Comparison of ENCODE assay signal across 8 mouse cellular contexts in the genomic region with DNA sequence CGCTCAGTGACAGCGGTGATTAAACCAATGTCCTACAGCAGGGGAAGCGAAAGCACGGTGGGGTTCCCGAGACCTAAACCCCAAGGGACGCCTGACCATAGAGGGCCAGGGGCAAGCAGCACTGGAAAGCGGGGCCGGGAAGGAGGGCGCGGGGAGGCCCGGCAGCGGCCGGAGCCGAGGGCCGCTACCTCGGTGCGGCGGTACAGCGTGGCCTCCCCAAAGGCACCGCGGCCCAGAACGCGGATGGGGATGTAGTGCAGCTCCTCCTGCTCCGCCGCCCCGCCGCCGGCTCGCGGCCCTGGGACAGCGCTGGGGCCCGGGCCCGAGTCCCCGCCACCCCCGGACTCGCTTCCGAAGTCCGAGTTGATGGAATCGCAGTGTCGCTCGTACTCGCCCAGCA. TPM values are rescaled to one million over a fixed set of nuclear protein-coding genes. Genes with fewer than 3 reads are reported as not detected.
A peak's percentile ranks its signal among the peaks of the same experiment; 100 is the strongest.
DNase-seq lines count a peak whose midpoint lies in the region; ATAC-seq and TF ChIP-seq lines count a peak whose summit lies in the region.

No protein-coding gene starts in this region.

- H3K4me1 ChIP-seq in heart, embryonic 12.5 days (replicated peaks), result peaks cover 27% of the 10 kb centered on the region
- H3K4me1 ChIP-seq in ES-Bruce4 (ENCODE audit: control insufficient read depth, insufficient read depth, low read length), result no peaks in the 10 kb centered on the region
- peaks cover 18% of the 10 kb centered on the region for H3K4me1 ChIP-seq in forebrain, embryonic 10.5 days
- H3K4me1 ChIP-seq in limb, embryonic 15.5 days, result peaks cover 22% of the 10 kb centered on the region
- H3K4me1 ChIP-seq in stomach, embryonic 14.5 days (ENCODE audit: control insufficient read depth, insufficient read depth, low read length), result peaks cover 9% of the 10 kb centered on the region; the same call in 1 of the 2 replicates

- peak overlapping the region; percentile 95 for H3K27ac ChIP-seq in heart, embryonic 12.5 days (ENCODE audit: poor library complexity, severe bottlenecking)
- H3K27ac ChIP-seq in ES-Bruce4 (ENCODE audit: insufficient read depth, low read length), result no peak overlapping the region
- H3K27ac ChIP-seq in forebrain, embryonic 10.5 days, result peak overlapping the region; percentile 96
- H3K27ac ChIP-seq in limb, embryonic 15.5 days, result peak overlapping the region; percentile 93
- H3K27ac ChIP-seq in stomach, embryonic 14.5 days (ENCODE audit: low read length), result peak overlapping the region; percentile 88

- no peaks in the 10 kb centered on the region for H3K27me3 ChIP-seq in heart, embryonic 12.5 days (replicated peaks)
- no peaks in the 10 kb centered on the region for H3K27me3 ChIP-seq in ES-Bruce4 (ENCODE audit: control insufficient read depth, insufficient read depth, low read length, poor library complexity, severe bottlenecking)
- H3K27me3 ChIP-seq in forebrain, embryonic 10.5 days (ENCODE audit: poor library complexity, severe bottlenecking), result no peaks in the 10 kb centered on the region
- H3K27me3 ChIP-seq in limb, embryonic 15.5 days, result no peaks in the 10 kb centered on the region
- H3K27me3 ChIP-seq in stomach, embryonic 14.5 days (ENCODE audit: control insufficient read depth, insufficient read depth, low read length), result no peaks in the 10 kb centered on the region

- no peak for DNase-seq in heart, adult 18-20 months
- DNase-seq in forebrain, embryonic 10.5 days (ENCODE audit: extremely low spot score, low spot score), result no peak
- DNase-seq in thymus, postnatal 0 days (ENCODE audit: low spot score), result no peak
- no peak for DNase-seq in layer of hippocampus, adult 8-10 months (ENCODE audit: low spot score in 2 of 2)

- peak overlapping the region; percentile 91 for H3K4me3 ChIP-seq in heart, embryonic 12.5 days
- peak overlapping the region; percentile 81 for H3K4me3 ChIP-seq in ES-Bruce4 (ENCODE audit: low read depth, low read length)
- peak overlapping the region; percentile 82 for H3K4me3 ChIP-seq in forebrain, embryonic 10.5 days
- peak overlapping the region; percentile 97 for H3K4me3 ChIP-seq in limb, embryonic 15.5 days
- peak overlapping the region; percentile 99 for H3K4me3 ChIP-seq in stomach, embryonic 14.5 days (ENCODE audit: low read depth, low read length)

- H3K9me3 ChIP-seq in heart, embryonic 12.5 days (replicated peaks), result no peaks in the 10 kb centered on the region
- no peaks in the 10 kb centered on the region for H3K9me3 ChIP-seq in ES-Bruce4 (replicated peaks; ENCODE audit: control insufficient read depth, insufficient read depth, low read length, poor library complexity, severe bottlenecking)
- H3K9me3 ChIP-seq in forebrain, embryonic 10.5 days, result no peaks in the 10 kb centered on the region
- H3K9me3 ChIP-seq in limb, embryonic 15.5 days, result no peaks in the 10 kb centered on the region
- no peaks in the 10 kb centered on the region for H3K9me3 ChIP-seq in stomach, embryonic 14.5 days (ENCODE audit: control insufficient read depth, low read depth, low read length)

- peak overlapping the region; percentile 99 for H3K9ac ChIP-seq in heart, embryonic 12.5 days
- H3K9ac ChIP-seq in ES-Bruce4 (ENCODE audit: low read depth, poor library complexity, severe bottlenecking), result peak overlapping the region; percentile 97
- peak overlapping the region; percentile 97 for H3K9ac ChIP-seq in limb, embryonic 15.5 days
- H3K9ac ChIP-seq in stomach, embryonic 14.5 days (replicated peaks; ENCODE audit: low read depth, low read length), result peak overlapping the region; percentile 94

- peak; percentile 65 for ATAC-seq in heart, embryonic 12.5 days (ENCODE audit: insufficient number of reproducible peaks, low FRiP score)
- ATAC-seq in limb, embryonic 15.5 days (ENCODE audit: insufficient number of reproducible peaks, low FRiP score, low TSS enrichment, low read depth), result peak; percentile 56; the same call in 1 of the 2 replicates
- ATAC-seq in stomach, embryonic 14.5 days (ENCODE audit: insufficient number of reproducible peaks, insufficient read depth, low FRiP score, low read depth), result peak; percentile 70; the same call in 1 of the 2 replicates

- TF ChIP-seq CTCF in ES-Bruce4 (IDR thresholded peaks at IDR 0.05; ENCODE audit: low read depth, low read length), result no peak

- no peak for TF ChIP-seq POLR2A in ES-Bruce4 (IDR thresholded peaks at IDR 0.05; ENCODE audit: insufficient read depth, low read length)

- 0% methylated on average over 29 of the region's 42 CpGs for WGBS in heart, embryonic 12.5 days
- WGBS in forebrain, embryonic 10.5 days, result under 1% methylated on average over 42 of the region's 42 CpGs
- 1% methylated on average over 40 of the region's 42 CpGs for WGBS in limb, embryonic 15.5 days
- WGBS in stomach, embryonic 14.5 days, result under 1% methylated on average over 42 of the region's 42 CpGs

- peaks cover 41% of the 10 kb centered on the region for H3K36me3 ChIP-seq in heart, embryonic 12.5 days
- peaks cover 15% of the 10 kb centered on the region for H3K36me3 ChIP-seq in ES-Bruce4 (ENCODE audit: control insufficient read depth, insufficient read depth, low read length, poor library complexity, severe bottlenecking)
- peaks cover 47% of the 10 kb centered on the region for H3K36me3 ChIP-seq in forebrain, embryonic 10.5 days (replicated peaks)
- peaks cover 26% of the 10 kb centered on the region for H3K36me3 ChIP-seq in limb, embryonic 15.5 days
- peaks cover 16% of the 10 kb centered on the region for H3K36me3 ChIP-seq in stomach, embryonic 14.5 days (ENCODE audit: control insufficient read depth, insufficient read depth, low read length)

- TF ChIP-seq EP300 in ES-Bruce4 (IDR thresholded peaks at IDR 0.05; ENCODE audit: insufficient read depth, low read depth, low read length), result no peak

- H3K4me2 ChIP-seq in heart, embryonic 12.5 days, result peak overlapping the region; percentile 76
- H3K4me2 ChIP-seq in limb, embryonic 15.5 days, result peak overlapping the region; percentile 56
- peak overlapping the region; percentile 59 for H3K4me2 ChIP-seq in stomach, embryonic 14.5 days (replicated peaks; ENCODE audit: low read depth, low read length)

RNA-seq across cellular contexts. Expression of a gene that starts 0.3 kb away (rescaled TPM):
- polyA plus RNA-seq in heart, embryonic 12.5 days (2016; fragmentation: Nextera tagmentation; extraction: Ambion mirVana), result 33.8 and 33.9 TPM in 2 replicates
- 100 to 1,000 TPM; 119 to 125 TPM for total RNA-seq in heart, adult 18-20 months (2021)
- polyA plus RNA-seq in ES-Bruce4 (2011; ENCODE audit: insufficient read depth, insufficient read length, low read depth, missing spikeins), result 42.3 and 43.2 TPM in 2 replicates
- 23.9 TPM in 2 replicates for polyA plus RNA-seq in forebrain, embryonic 10.5 days (2016; fragmentation: Nextera tagmentation; extraction: Ambion mirVana)
- 17.4 and 23.1 TPM in 2 replicates for polyA plus RNA-seq in limb, embryonic 15.5 days (2015; fragmentation: Nextera tagmentation; extraction: Ambion mirVana)
- 20.3 and 20.4 TPM in 2 replicates for polyA plus RNA-seq in stomach, embryonic 14.5 days (2014; fragmentation: Nextera tagmentation; extraction: Ambion mirVana)
- polyA plus RNA-seq in thymus, postnatal 0 days (2015; fragmentation: Nextera tagmentation; extraction: Ambion mirVana), result 12.7 and 13.1 TPM in 2 replicates
- 10 to 100 TPM; 39.8 to 42.3 (median 41.1) TPM for total RNA-seq in layer of hippocampus, adult 8-10 months (2022)

RNA-seq across cellular contexts. Expression of a gene that starts 35.8 kb away (rescaled TPM):
- 319 and 324 TPM in 2 replicates for polyA plus RNA-seq in heart, embryonic 12.5 days (2016; fragmentation: Nextera tagmentation; extraction: Ambion mirVana)
- total RNA-seq in heart, adult 18-20 months (2021), result 100 to 1,000 TPM; 168 to 175 TPM
- 174 and 184 TPM in 2 replicates for polyA plus RNA-seq in ES-Bruce4 (2011; ENCODE audit: insufficient read depth, insufficient read length, low read depth, missing spikeins)
- 245 and 247 TPM in 2 replicates for polyA plus RNA-seq in forebrain, embryonic 10.5 days (2016; fragmentation: Nextera tagmentation; extraction: Ambion mirVana)
- polyA plus RNA-seq in limb, embryonic 15.5 days (2015; fragmentation: Nextera tagmentation; extraction: Ambion mirVana), result 361 and 367 TPM in 2 replicates
- 386 and 405 TPM in 2 replicates for polyA plus RNA-seq in stomach, embryonic 14.5 days (2014; fragmentation: Nextera tagmentation; extraction: Ambion mirVana)
- polyA plus RNA-seq in thymus, postnatal 0 days (2015; fragmentation: Nextera tagmentation; extraction: Ambion mirVana), result 231 and 242 TPM in 2 replicates
- 100 to 1,000 TPM; 154 to 177 (median 170) TPM for total RNA-seq in layer of hippocampus, adult 8-10 months (2022)

RNA-seq across cellular contexts. Expression of a gene that starts 50.4 kb away (rescaled TPM):
- 0.81 and 0.96 TPM in 2 replicates for polyA plus RNA-seq in heart, embryonic 12.5 days (2016; fragmentation: Nextera tagmentation; extraction: Ambion mirVana)
- total RNA-seq in heart, adult 18-20 months (2021), result 1 to 10 TPM; 1.7 to 2.3 TPM
- polyA plus RNA-seq in ES-Bruce4 (2011; ENCODE audit: insufficient read depth, insufficient read length, low read depth, missing spikeins), result 0.84 and 0.88 TPM in 2 replicates
- polyA plus RNA-seq in forebrain, embryonic 10.5 days (2016; fragmentation: Nextera tagmentation; extraction: Ambion mirVana), result 1.3 and 1.7 TPM in 2 replicates
- 1.9 and 2.2 TPM in 2 replicates for polyA plus RNA-seq in limb, embryonic 15.5 days (2015; fragmentation: Nextera tagmentation; extraction: Ambion mirVana)
- polyA plus RNA-seq in stomach, embryonic 14.5 days (2014; fragmentation: Nextera tagmentation; extraction: Ambion mirVana), result 2.0 and 2.8 TPM in 2 replicates
- 0.23 and 0.29 TPM in 2 replicates for polyA plus RNA-seq in thymus, postnatal 0 days (2015; fragmentation: Nextera tagmentation; extraction: Ambion mirVana)
- 1 to 10 TPM; 1.6 to 2.2 (median 1.9) TPM for total RNA-seq in layer of hippocampus, adult 8-10 months (2022)

RNA-seq across cellular contexts. Expression of a gene that starts 50.6 kb away (rescaled TPM):
- 70.0 and 75.1 TPM in 2 replicates for polyA plus RNA-seq in heart, embryonic 12.5 days (2016; fragmentation: Nextera tagmentation; extraction: Ambion mirVana)
- 10 to 100 TPM; 20.5 to 25.2 TPM for total RNA-seq in heart, adult 18-20 months (2021)
- 47.1 and 53.7 TPM in 2 replicates for polyA plus RNA-seq in ES-Bruce4 (2011; ENCODE audit: insufficient read depth, insufficient read length, low read depth, missing spikeins)
- polyA plus RNA-seq in forebrain, embryonic 10.5 days (2016; fragmentation: Nextera tagmentation; extraction: Ambion mirVana), result 50.7 and 53.4 TPM in 2 replicates
- 41.8 and 42.0 TPM in 2 replicates for polyA plus RNA-seq in limb, embryonic 15.5 days (2015; fragmentation: Nextera tagmentation; extraction: Ambion mirVana)
- 45.2 and 56.8 TPM in 2 replicates for polyA plus RNA-seq in stomach, embryonic 14.5 days (2014; fragmentation: Nextera tagmentation; extraction: Ambion mirVana)
- polyA plus RNA-seq in thymus, postnatal 0 days (2015; fragmentation: Nextera tagmentation; extraction: Ambion mirVana), result 122 and 136 TPM in 2 replicates
- total RNA-seq in layer of hippocampus, adult 8-10 months (2022), result 10 to 100 TPM; 22.7 to 37.1 (median 30.9) TPM
